Mouse (Mus musculus) myocyte (in vitro differentiated cells): Measurements from ENCODE around the gene Olfr1344.
A peak's percentile ranks its signal among the peaks of the same experiment; 100 is the strongest.

Experiments used
- CEBPB ChIP-seq: IDR thresholded peaks from 2 replicates; pipeline ENCODE4 v1.6.1; 2011; ENCODE audit warnings: mild to moderate bottlenecking, moderate library complexity; ENCODE audit not compliant: poor library complexity, insufficient read depth, severe bottlenecking
- E2F4 ChIP-seq: IDR thresholded peaks from one replicate; pipeline ENCODE4 v1.6.1; 2011; ENCODE audit warnings: mild to moderate bottlenecking, control low read depth, moderate library complexity; ENCODE audit not compliant: insufficient read depth
- MAX ChIP-seq: IDR thresholded peaks from one replicate; pipeline ENCODE4 v1.6.1; 2011; ENCODE audit warnings: low read depth, mild to moderate bottlenecking, control low read depth
- MYOG ChIP-seq, 3 experiments: IDR thresholded peaks; one replicate each; pipeline ENCODE4 v1.6.1; 2011; ENCODE audit warnings: control low read depth in 2 of 3, low read depth in 2 of 3, mild to moderate bottlenecking in 2 of 3; ENCODE audit not compliant: insufficient read length in 2 of 3, control insufficient read depth in 1 of 3, insufficient read depth in 1 of 3
- POLR2A ChIP-seq: IDR thresholded peaks from one replicate; pipeline ENCODE4 v1.6.1; 2011; ENCODE audit warnings: low read depth, mild to moderate bottlenecking, control low read depth, moderate library complexity; ENCODE audit not compliant: insufficient read length
- POLR2AphosphoS2 ChIP-seq: IDR thresholded peaks from one replicate; pipeline ENCODE4 v1.6.1; 2011; ENCODE audit warnings: low read depth, control low read depth; ENCODE audit not compliant: insufficient read length
- TCF12 ChIP-seq: IDR thresholded peaks from one replicate; pipeline ENCODE4 v1.6.1; 2011; ENCODE audit warnings: mild to moderate bottlenecking, control low read depth; ENCODE audit not compliant: poor library complexity, insufficient read depth, severe bottlenecking
- TCF3 ChIP-seq: IDR thresholded peaks from one replicate; pipeline ENCODE4 v1.6.1; 2011; ENCODE audit warnings: low read depth, control low read depth; ENCODE audit not compliant: insufficient read length
- USF1 ChIP-seq: IDR thresholded peaks from one replicate; pipeline ENCODE4 v1.6.1; 2011; ENCODE audit warnings: low read depth, mild to moderate bottlenecking, control low read depth, moderate library complexity

DNA sequence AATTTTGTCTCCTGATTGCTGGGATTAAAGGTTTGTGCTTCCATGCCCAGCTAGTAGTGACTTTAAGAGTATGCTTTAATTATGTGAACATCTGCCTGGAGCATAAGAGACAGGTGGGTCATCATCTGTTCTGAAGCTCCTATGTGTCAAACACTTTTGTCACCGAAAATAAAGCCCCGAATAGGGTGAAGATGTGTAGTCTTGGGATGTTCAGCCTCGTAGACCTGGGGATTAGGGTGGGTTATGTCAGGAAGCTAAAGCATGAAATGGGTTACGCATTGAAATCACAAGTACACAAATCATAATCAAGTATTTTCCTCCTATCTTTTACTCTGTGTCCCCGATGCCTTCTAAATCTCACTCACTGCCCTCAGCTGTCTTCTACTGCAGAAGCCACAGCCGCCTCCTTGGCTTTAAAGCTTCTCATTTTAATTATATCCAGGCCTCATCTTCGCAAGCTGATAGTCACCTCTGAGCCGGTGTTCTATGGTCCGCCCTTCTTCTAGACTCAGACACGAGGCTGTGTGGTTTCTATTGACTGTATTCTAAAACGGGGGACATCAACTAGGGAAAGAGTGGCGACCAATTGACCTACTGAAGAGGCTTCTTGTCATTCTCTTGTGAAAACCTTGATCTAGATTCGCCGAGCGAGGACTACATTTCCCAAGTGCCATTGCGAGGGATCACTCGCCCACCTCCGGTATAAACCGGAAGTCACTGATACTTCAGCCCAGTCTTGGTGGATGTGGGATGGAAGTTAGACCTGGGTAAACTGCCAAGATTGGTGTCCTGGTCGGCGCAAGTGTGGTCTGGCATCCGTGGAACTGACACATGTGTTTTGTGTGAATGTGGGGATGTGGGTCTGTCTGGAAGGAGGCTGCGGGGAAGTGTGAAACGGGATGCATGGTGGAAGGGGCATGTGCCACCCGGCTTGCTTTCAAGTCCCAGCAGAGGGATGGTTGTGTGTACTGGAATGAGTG lies 40.2 kb upstream of the Olfr1344 start, which contains the start of gene Smim17:
- peak; percentile 44 for TF ChIP-seq POLR2A
- TF ChIP-seq TCF12: no peak
- no peak for TF ChIP-seq MAX
- TF ChIP-seq CEBPB: no peak
- no peak for TF ChIP-seq TCF3
- no peak for TF ChIP-seq MYOG (IDR thresholded peaks at IDR 0.05; ENCODE audit: control insufficient read depth in 1 of 3, insufficient read depth in 1 of 3, insufficient read length in 2 of 3, low read depth in 2 of 3)
- TF ChIP-seq USF1: no peak
- TF ChIP-seq POLR2AphosphoS2: no peak
- no peak for TF ChIP-seq E2F4
